Mouse (Mus musculus) mesoderm, embryonic 11.5 days (tissue): ENCODE results near the gene Trpv6.

Source experiments
- DNase-seq: peaks from one replicate; pipeline ENCODE4 v3.0.0-alpha.2; 2012; ENCODE audit warnings: low read depth, low spot score

Gene Trpv6

DNA sequence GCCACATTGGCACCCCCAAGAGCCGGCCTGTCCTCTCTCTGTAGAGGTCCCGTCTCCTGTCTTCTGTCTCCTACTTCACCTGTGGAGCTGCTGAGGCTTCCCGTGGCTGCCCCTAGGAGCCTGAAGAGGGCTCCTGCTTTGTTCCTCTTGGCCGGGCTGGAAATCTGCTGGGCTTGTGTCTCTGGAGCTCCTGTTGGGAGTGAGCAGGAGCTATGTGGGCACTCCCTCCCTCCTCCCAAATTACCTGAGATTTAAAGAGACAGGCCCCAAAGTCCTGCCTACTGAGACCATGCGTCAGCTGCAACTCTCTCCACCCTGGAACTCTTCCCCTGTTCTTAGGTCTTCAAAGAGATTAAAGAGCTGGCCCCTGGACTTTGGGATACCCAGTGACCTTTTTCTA is at the start of gene Trpv6:
TSS of gene Trpv6 (minus strand) at position 228 of the 400 bp plus-strand sequence.
- no peak for DNase-seq

DNA sequence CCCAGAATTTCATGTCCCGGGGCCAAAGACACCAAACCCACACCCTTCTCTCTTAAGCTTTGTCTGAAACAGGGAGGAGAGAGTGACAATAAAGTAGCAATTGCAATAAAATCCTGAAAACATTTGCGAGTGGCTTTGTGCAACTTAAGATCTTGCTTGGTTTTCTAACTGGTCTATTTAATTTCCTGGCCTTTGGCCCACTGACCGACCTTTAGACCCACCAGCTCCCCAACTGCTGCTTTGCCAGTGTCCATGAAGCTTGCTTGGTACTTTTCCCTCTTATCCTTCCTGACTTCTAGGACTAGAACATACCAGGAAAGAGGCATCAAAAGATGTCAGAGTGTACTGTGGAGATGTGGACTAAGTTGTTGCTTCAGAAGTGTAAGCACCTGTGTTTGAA is 49.4 kb upstream of the Trpv6 start:
- DNase-seq, result no peak

DNA sequence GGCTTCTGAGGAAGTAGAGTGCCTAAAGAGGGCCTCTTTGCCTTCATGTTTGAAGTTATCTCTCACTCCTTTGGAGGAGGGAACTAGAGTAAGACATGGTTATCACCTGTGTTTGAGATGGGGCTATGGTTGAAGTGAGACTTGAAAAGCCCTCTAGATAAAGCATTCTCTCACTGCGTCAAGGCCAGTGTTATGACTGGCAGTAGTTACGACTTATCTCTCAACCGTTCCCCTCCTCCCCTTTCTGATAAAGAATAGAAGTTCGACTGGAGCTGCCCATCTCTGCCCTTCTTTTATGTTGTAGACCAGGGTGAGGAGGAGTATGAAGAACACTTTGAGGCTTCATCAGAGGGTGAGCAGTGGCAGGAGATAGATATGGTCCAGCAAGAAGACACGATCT is 48.7 kb upstream of the Trpv6 start:
- no peak for DNase-seq

- DNase-seq, result no peak
Observed at GRCm38 (mm10) chr6:41684131-41684530, 47.9 kb upstream of the Trpv6 start, which contains the start of gene Llcfc1. TSS of gene Llcfc1 (plus strand) at chr6:41684431.

DNA sequence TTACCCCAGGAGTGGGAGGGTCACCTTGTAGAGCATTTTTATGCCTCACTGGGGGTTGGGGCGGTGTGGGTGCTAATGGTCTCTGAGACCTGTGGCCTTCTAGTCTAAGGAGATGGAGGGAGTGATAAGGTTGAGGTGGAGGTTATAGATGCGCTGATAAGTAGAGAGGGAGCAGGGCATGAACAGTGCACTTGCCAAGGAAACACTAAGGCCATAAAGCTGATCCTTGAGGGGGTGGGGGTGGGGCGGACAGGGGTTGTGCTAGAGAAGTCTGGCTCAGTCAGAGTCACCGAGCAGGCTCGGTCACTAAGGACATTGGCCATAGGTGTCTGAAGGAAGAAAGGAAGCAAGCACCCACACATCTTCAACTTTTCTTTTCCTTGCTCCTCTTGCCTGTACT is 45.5 kb upstream of the Trpv6 start:
- no peak for DNase-seq

DNA sequence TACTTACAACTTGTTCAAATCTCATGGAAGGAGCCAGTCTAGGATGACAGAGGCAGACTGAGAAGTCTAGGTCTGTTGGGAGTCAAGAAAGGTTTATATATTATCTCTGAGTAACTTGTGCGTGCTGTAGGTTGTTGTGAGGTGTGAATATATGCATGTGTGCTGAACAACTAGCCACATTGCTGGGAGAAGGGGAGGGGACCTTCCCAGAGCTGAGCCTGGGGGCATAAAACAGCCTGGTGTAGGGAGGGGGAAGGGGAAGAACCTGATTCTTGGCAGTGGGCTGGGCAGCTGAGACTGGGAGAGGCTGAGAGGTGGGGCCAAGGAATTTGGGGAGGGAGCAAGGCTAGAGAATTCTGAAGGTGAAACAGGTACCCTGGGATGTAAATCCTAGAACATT is 44.5 kb upstream of the Trpv6 start, which contains the start of gene Trpv5:
TSS of gene Trpv5 (minus strand) at position 101 of the 400 bp plus-strand sequence.
- no peak for DNase-seq

DNA sequence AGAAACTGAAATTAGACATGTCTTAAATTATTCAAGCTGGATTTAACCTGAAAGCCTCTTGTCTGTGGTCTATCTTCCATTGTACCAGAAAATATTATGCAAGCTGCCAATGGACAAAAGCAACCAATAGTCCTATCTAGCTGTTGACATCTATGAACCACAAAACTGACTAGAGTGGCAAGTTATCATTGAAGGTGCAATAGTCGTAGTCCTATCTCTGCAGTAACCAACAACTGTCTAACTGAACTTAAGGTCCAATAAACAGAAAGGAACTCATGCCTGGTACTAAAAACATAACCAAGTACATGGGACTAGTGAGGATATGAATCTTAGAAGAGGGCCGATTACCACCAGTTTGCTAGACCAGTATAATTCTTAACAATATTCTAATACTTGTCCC is 40.3 kb upstream of the Trpv6 start:
- no peak for DNase-seq

DNA sequence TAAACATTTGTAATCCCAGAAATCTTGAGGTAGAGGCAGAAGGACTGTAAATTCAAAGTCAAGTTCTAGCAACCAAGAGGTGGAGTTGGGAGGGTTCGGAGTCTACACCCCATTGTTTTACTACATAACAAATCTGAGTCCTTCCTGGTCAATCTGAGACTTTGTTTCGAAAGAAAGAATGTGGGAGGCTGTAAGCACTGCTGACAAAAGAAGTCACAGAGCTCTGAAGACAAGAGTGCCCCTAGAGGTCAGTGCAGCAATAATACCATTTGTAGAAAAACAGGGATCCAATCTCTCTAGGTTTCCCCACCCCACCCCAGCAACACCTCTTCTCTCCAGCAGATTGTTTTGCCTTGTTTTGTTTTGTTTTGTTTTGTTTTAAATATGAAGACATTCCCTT is 26.1 kb upstream of the Trpv6 start:
- no peak for DNase-seq

DNA sequence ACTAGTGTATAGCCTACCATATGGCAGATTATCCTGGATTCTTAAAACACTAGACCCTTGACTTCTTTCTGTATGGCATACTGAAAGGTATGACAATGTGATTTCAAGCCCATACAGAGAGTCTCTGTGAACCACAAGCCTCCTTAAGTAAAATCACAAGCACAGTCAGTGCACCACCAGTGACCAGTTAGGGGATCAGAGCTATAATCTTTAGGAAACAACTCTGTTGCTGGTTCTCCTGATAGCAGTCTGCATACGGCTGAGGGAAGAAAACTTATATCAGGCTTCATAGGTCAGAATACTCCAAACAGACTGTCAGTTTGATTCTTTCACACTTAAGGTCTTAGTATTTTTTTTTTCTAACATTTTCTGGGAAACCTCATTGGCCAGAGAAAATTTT is 22.3 kb upstream of the Trpv6 start:
- no peak for DNase-seq

- DNase-seq, result no peak
Observed at GRCm38 (mm10) chr6:41654648-41655047, 18.4 kb upstream of the Trpv6 start.

- no peak for DNase-seq
Observed at GRCm38 (mm10) chr6:41653173-41653572, 17.0 kb upstream of the Trpv6 start.

GRCm38 (mm10) chr6:41646672-41647071 is 10.5 kb upstream of the Trpv6 start:
- DNase-seq, result no peak

- no peak for DNase-seq
Observed at GRCm38 (mm10) chr6:41646220-41646619, 10.0 kb upstream of the Trpv6 start.

DNA sequence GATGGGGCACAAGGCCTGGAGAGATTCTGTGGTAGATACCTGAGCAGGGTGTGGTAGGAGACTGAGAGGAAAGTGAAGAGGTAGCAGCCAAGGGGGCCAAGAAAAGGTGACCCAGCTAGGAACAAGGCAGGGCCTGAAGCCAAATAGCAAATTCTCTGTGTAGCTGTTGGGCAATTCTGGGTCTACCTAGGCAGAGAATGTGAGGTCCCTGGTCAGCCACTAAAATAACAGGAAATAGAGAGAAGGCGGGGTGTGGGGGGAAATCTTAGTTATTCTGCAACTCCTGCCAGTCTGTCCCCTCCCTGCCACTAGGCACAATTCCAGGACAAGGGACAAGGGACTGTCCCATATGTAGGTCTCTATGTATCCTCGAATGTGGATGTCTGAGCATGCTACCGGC is 7.0 kb upstream of the Trpv6 start:
- DNase-seq, result no peak

- DNase-seq, result no peak
Observed at GRCm38 (mm10) chr6:41642765-41643164, 6.6 kb upstream of the Trpv6 start.

DNA sequence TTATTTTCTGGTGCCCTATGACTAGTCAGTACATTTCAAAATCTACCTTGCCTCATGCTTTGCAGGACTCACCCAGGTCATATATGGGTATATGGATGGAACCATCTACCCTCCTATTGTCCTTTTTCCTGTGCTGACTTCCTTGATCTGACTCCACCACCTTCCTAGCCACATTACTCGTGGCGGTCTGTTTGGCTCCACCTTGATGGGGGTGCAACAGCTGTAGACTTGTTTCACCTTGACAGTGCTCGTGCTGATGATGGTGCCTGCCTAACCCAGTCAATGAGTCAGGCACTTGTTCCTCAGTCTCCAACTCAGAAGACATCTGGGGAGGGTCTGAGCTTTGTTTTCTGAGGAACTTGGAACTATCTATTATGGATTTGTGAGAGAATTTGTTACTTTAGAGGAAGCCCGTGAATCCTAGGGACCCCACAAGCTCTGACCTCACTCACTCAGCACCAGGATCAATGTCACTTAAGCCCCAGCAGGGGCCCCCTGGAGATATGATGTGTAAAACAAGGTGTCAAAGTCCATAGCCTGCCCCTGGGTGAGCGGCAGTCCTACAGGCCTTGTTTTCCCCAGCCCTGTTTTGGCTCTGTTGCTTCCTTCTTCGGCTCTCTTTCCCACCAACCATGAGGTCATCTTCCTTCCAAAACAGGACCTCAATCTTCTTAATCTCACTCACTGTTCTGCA is 5.1 kb upstream of the Trpv6 start:
- DNase-seq, result no peak

DNA sequence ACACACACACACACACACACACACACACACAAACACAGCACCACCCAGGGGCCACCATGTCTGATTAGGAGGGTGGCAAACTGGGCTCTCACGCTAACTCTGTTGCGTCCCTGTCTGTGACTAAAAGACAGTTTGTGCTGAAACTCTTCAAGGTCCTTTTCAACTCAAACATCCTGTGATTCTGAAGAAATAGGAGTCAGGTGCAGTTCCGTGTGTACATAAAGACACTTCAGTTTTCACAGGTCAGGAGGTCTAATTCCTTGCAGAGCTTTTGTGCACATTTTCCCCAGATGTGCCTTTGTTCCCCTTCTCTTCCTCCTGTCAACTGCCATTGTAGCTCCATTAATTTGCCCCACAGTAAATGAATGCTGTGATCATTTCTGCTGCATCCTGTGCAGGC is 4.2 kb upstream of the Trpv6 start:
- DNase-seq, result peak; percentile 14

DNA sequence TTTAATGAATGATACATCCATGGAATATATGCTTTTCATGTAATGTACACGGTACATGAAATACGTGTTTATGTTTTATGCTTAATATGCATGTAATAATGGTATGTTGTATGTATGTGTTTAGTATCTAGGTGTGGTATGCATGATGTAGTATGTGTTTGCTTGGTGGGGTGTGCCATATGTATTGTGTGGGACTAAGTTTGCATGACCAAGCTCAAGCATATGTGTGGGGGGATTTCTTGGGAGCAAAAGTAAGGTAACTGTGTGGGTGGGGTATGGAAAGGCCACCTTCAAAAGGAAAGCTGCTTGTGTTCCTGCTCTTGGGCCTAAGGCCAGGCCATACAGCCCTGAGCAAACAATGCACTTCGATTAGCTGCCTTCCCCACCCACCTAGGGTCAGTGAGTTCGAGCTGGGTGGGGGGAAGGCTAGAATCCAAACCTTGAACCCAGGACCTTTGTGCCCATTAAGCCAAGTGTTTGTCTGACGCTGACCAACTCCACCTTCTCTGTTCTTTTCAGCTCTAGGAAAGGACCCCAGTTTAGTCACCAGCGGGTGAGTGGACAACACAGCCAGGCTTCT is 1.8 kb upstream of the Trpv6 start:
- DNase-seq, result no peak

- DNase-seq, result no peak
Observed at GRCm38 (mm10) chr6:41637393-41637792, 1.2 kb upstream of the Trpv6 start.

GRCm38 (mm10) chr6:41635211-41635610 is 994 bp downstream of the Trpv6 start:
- no peak for DNase-seq

GRCm38 (mm10) chr6:41631549-41631948 is 4.7 kb downstream of the Trpv6 start:
- DNase-seq, result no peak

- DNase-seq, result no peak
Observed at GRCm38 (mm10) chr6:41630791-41631190, 5.4 kb downstream of the Trpv6 start.

- DNase-seq, result no peak
Observed at GRCm38 (mm10) chr6:41628180-41628579, 8.0 kb downstream of the Trpv6 start.

- DNase-seq, result peak; percentile 11
Observed at GRCm38 (mm10) chr6:41622661-41623060, 13.5 kb downstream of the Trpv6 start.
